Mouse (Mus musculus) G1E (cell line): ENCODE measurements around the gene Vsig8.

Experiments
- CTCF ChIP-seq: IDR thresholded peaks from 2 replicates; pipeline ENCODE4 v1.5.1; 2012; ENCODE audit warnings: low read depth, low read length, inconsistent platforms, mixed read lengths
- GATA1 ChIP-seq: IDR thresholded peaks from 2 replicates; pipeline ENCODE4 v1.6.1; 2012; ENCODE audit warnings: borderline replicate concordance, low read length, inconsistent platforms, mixed read lengths
- GATA2 ChIP-seq: IDR thresholded peaks from 2 replicates; pipeline ENCODE4 v1.6.1; 2012; ENCODE audit warnings: low read depth, low read length, inconsistent platforms, borderline replicate concordance
- POLR2AphosphoS5 ChIP-seq: IDR thresholded peaks from 2 replicates; pipeline ENCODE4 v1.6.1; 2012; ENCODE audit warnings: low read depth, low read length, inconsistent platforms; ENCODE audit not compliant: insufficient replicate concordance
- TAL1 ChIP-seq: conservative IDR thresholded peaks from 2 replicates; pipeline ENCODE4 v1.6.1; 2012; ENCODE audit warnings: low read depth, low read length, inconsistent platforms, mixed read lengths

DNA sequence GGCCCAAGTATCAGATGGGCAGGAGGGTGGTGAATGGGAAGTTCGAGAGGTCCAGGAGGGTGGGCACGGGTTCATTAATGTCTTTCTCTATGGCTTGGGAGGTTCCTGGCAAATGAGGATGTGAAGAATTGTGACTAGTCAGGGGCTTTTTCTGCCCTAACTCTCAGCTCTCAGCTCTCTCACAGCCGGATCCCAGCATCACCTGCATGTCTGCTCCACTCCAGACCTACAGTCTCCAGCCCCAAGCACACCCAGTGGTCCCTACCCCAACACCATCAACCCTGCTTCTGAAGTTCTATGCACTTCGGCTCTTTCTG, 41.6 kb upstream of the Vsig8 start:
- TF ChIP-seq CTCF, result no peak
- TF ChIP-seq TAL1, result no peak
- no peak for TF ChIP-seq GATA1
- no peak for TF ChIP-seq GATA2
- no peak for TF ChIP-seq POLR2AphosphoS5
